Mouse (Mus musculus): ENCODE data around the gene Eif4a1. TPM values are rescaled to one million over a fixed set of nuclear protein-coding genes. Genes with fewer than 3 reads are reported as not detected.

Eif4a1 gene
- total and polyA plus RNA-seq, 3 experiments: 114 to 1,689 (median 634) TPM

- Histone ChIP-seq H3K27ac (ENCODE audit: control insufficient read depth, low read depth, low read length) (no peak overlapping the region), H3K36me3 (ENCODE audit: control insufficient read depth in 1 of 2, insufficient read depth in 2 of 2, low read length in 2 of 2) (no peaks in the 10 kb centered on the region), H3K27me3 (ENCODE audit: control insufficient read depth in 1 of 2, insufficient read depth in 2 of 2, low read length in 2 of 2) (no peaks in the 10 kb centered on the region), H3K79me2 (ENCODE audit: control insufficient read depth, insufficient read depth, low read length, poor library complexity) (no peaks in the 10 kb centered on the region), H3K4me3 (ENCODE audit: control insufficient read depth in 1 of 2, insufficient read depth in 1 of 2, low read depth in 2 of 2, low read length in 2 of 2) (no peak overlapping the region), H3K9ac (ENCODE audit: control insufficient read depth, low read depth, low read length, poor library complexity, severe bottlenecking) (no peak overlapping the region), H3K9me3 (replicated peaks; ENCODE audit: insufficient read depth, low read length) (no peaks in the 10 kb centered on the region), H3K4me1 (ENCODE audit: control insufficient read depth in 1 of 2, insufficient read depth in 2 of 2, low read length in 2 of 2) (no peaks in the 10 kb centered on the region)
- TF ChIP-seq EP300 (IDR thresholded peaks at IDR 0.05; ENCODE audit: low read depth in 1 of 2, low read length in 2 of 2): no peak
- TF ChIP-seq ETS1 (IDR thresholded peaks at IDR 0.05; ENCODE audit: low read depth, low read length): no peak
- no peak for TF ChIP-seq JUND (IDR thresholded peaks at IDR 0.05; ENCODE audit: low read depth, low read length)
- TF ChIP-seq RCOR1 (IDR thresholded peaks at IDR 0.05; ENCODE audit: low read depth, low read length): no peak
- TF ChIP-seq MEF2A (IDR thresholded peaks at IDR 0.05; ENCODE audit: extremely low read depth, insufficient replicate concordance, low read depth, low read length, poor library complexity, severe bottlenecking): no peak
- TF ChIP-seq ZKSCAN1 (IDR thresholded peaks at IDR 0.05; ENCODE audit: low read depth, low read length): no peak
- TF ChIP-seq ZNF384 (IDR thresholded peaks at IDR 0.05; ENCODE audit: low read depth, low read length): no peak
- TF ChIP-seq UBTF (IDR thresholded peaks at IDR 0.05; ENCODE audit: borderline replicate concordance, insufficient read depth, low read depth, low read length): no peak
- no peak for TF ChIP-seq MYB (IDR thresholded peaks at IDR 0.05; ENCODE audit: low read depth, low read length)
- TF ChIP-seq ZC3H11A (IDR thresholded peaks at IDR 0.05; ENCODE audit: low read depth, low read length): no peak
- TF ChIP-seq TCF12 (IDR thresholded peaks at IDR 0.05; ENCODE audit: low read depth, low read length): no peak
- no peak for TF ChIP-seq CTCF (IDR thresholded peaks at IDR 0.05 in 2 of 3, conservative IDR thresholded peaks at IDR 0.05 in 1 of 3; ENCODE audit: control insufficient read depth in 1 of 3, insufficient read depth in 1 of 3, low read depth in 2 of 3, low read length in 3 of 3, poor library complexity in 1 of 3, severe bottlenecking in 1 of 3)
- no peak for TF ChIP-seq TAL1 (IDR thresholded peaks at IDR 0.05; ENCODE audit: low read length)
- TF ChIP-seq SMC3 (IDR thresholded peaks at IDR 0.05; ENCODE audit: low read depth, low read length): no peak
- DNase-seq (ENCODE audit: low read depth, low spot score): no peak
Observed at GRCm38 (mm10) chr11:69710470-69710869, 38.2 kb upstream of the Eif4a1 start.

- no peak overlapping the region for H3K27ac ChIP-seq (ENCODE audit: control insufficient read depth, low read depth, low read length)
- no peak overlapping the region for H3K9ac ChIP-seq (ENCODE audit: control insufficient read depth, low read depth, low read length, poor library complexity, severe bottlenecking)
- H3K27me3 ChIP-seq (ENCODE audit: control insufficient read depth in 1 of 2, insufficient read depth in 2 of 2, low read length in 2 of 2): peaks cover 0 to 2% of the 10 kb centered on the region in 2 experiments; a peak in 1 of 4 replicates
- TF ChIP-seq CTCF (IDR thresholded peaks at IDR 0.05 in 2 of 3, conservative IDR thresholded peaks at IDR 0.05 in 1 of 3; ENCODE audit: control insufficient read depth in 1 of 3, insufficient read depth in 1 of 3, low read depth in 2 of 3, low read length in 3 of 3, poor library complexity in 1 of 3, severe bottlenecking in 1 of 3) (no peak), MYB (IDR thresholded peaks at IDR 0.05; ENCODE audit: low read depth, low read length) (no peak), ZC3H11A (IDR thresholded peaks at IDR 0.05; ENCODE audit: low read depth, low read length) (no peak), HCFC1 (IDR thresholded peaks at IDR 0.05; ENCODE audit: low read depth, low read length) (no peak), GATA1 (IDR thresholded peaks at IDR 0.05; ENCODE audit: low read depth, low read length) (no peak), TCF12 (IDR thresholded peaks at IDR 0.05; ENCODE audit: low read depth, low read length) (no peak), USF1 (IDR thresholded peaks at IDR 0.05; ENCODE audit: low read depth, low read length) (no peak), EP300 (IDR thresholded peaks at IDR 0.05; ENCODE audit: low read depth in 1 of 2, low read length in 2 of 2) (no peak), MYC (IDR thresholded peaks at IDR 0.05; ENCODE audit: low read depth, low read length) (no peak), ETS1 (IDR thresholded peaks at IDR 0.05; ENCODE audit: low read depth, low read length) (no peak), BHLHE40 (IDR thresholded peaks at IDR 0.05; ENCODE audit: borderline replicate concordance, low read depth, low read length) (no peak), USF2 (IDR thresholded peaks at IDR 0.05; ENCODE audit: borderline replicate concordance in 1 of 2, insufficient read depth in 1 of 2, low read depth in 1 of 2, low read length in 2 of 2) (no peak), POLR2A (IDR thresholded peaks at IDR 0.05; ENCODE audit: control insufficient read depth in 1 of 2, insufficient read depth in 1 of 2, low read depth in 1 of 2, low read length in 2 of 2, poor library complexity in 1 of 2) (no peak), CHD2 (IDR thresholded peaks at IDR 0.05; ENCODE audit: low read length) (no peak), SIN3A (IDR thresholded peaks at IDR 0.05; ENCODE audit: low read length) (no peak), MEF2A (IDR thresholded peaks at IDR 0.05; ENCODE audit: extremely low read depth, insufficient replicate concordance, low read depth, low read length, poor library complexity, severe bottlenecking) (no peak), POLR2AphosphoS5 (IDR thresholded peaks at IDR 0.05; ENCODE audit: borderline replicate concordance, low read depth, low read length) (no peak), GABPA (IDR thresholded peaks at IDR 0.05; ENCODE audit: low read depth, low read length) (no peak)
- no peaks in the 10 kb centered on the region for H3K79me2 ChIP-seq (ENCODE audit: control insufficient read depth, insufficient read depth, low read length, poor library complexity)
- H3K4me1 ChIP-seq (ENCODE audit: control insufficient read depth in 1 of 2, insufficient read depth in 2 of 2, low read length in 2 of 2): no peaks in the 10 kb centered on the region
- H3K4me3 ChIP-seq (ENCODE audit: control insufficient read depth in 1 of 2, insufficient read depth in 1 of 2, low read depth in 2 of 2, low read length in 2 of 2): no peak overlapping the region
- DNase-seq (ENCODE audit: low read depth, low spot score): no peak
- H3K9me3 ChIP-seq (replicated peaks; ENCODE audit: insufficient read depth, low read length): no peaks in the 10 kb centered on the region
- no peaks in the 10 kb centered on the region for H3K36me3 ChIP-seq (ENCODE audit: control insufficient read depth in 1 of 2, insufficient read depth in 2 of 2, low read length in 2 of 2)
Observed at GRCm38 (mm10) chr11:69709554-69710446, 37.6 kb upstream of the Eif4a1 start.

All from MEL (cell line).